ENCODE assay signal across 9 mouse cellular contexts in genomic region chr11:18581078-18581800, GRCm38 (mm10).
DNase-seq lines count a peak whose midpoint lies in the region; ATAC-seq lines count a peak whose summit lies in the region.
"Had no signal": no experiment of that assay in that cellular context is flagged by ENCODE, and none has a peak within 500 bp of the region (broad histone marks: within the 10 kb centered on the region; RNA-seq: fewer than 3 reads in every experiment).

No protein-coding gene starts in this region.

- no peak for DNase-seq in forebrain, embryonic 11.5 days (ENCODE audit: low spot score)
- DNase-seq in midbrain, embryonic 14.5 days = peak; percentile 23
- peak; percentile 6 for DNase-seq in lung, postnatal 14 days
- DNase-seq in urinary bladder, postnatal 10 days (ENCODE audit: low spot score) = no peak
- DNase-seq in frontal cortex, postnatal 14 days (ENCODE audit: low spot score in 2 of 2) = no peak

- peak; percentile 83 for ATAC-seq in forebrain, embryonic 15.5 days (replicated peaks)
- no peak for ATAC-seq in forebrain, embryonic 11.5 days (replicated peaks; ENCODE audit: low FRiP score)
- ATAC-seq in midbrain, embryonic 14.5 days (ENCODE audit: low FRiP score, low TSS enrichment) = 0 out of 2 replicates have a peak, but pooled peaks have one; percentile 12
- no peak for ATAC-seq in midbrain, embryonic 13.5 days
- ATAC-seq in heart, embryonic 15.5 days (replicated peaks; ENCODE audit: insufficient number of reproducible peaks, insufficient read depth, low FRiP score, low read depth) = no peak; the same call in 1 of the 2 replicates

- no peak overlapping the region for H3K4me3 ChIP-seq in forebrain, embryonic 15.5 days
- no peak overlapping the region for H3K4me3 ChIP-seq in forebrain, embryonic 11.5 days (ENCODE audit: low read depth, low read length)
- H3K4me3 ChIP-seq in midbrain, embryonic 14.5 days (replicated peaks; ENCODE audit: low read depth, low read length) = no peak overlapping the region
- H3K4me3 ChIP-seq in midbrain, embryonic 13.5 days (replicated peaks) = no peak overlapping the region
- H3K4me3 ChIP-seq in heart, embryonic 15.5 days = no peak overlapping the region
- H3K4me3 ChIP-seq: embryonic facial prominence, embryonic 15.5 days had no signal

- H3K4me1 ChIP-seq in forebrain, embryonic 15.5 days = peaks cover 8% of the 10 kb centered on the region
- H3K4me1 ChIP-seq in forebrain, embryonic 11.5 days (replicated peaks; ENCODE audit: control insufficient read depth, insufficient read depth, low read length) = no peaks in the 10 kb centered on the region
- H3K4me1 ChIP-seq in midbrain, embryonic 14.5 days (ENCODE audit: control insufficient read depth, insufficient read depth, low read length) = no peaks in the 10 kb centered on the region
- no peaks in the 10 kb centered on the region for H3K4me1 ChIP-seq in midbrain, embryonic 13.5 days (replicated peaks)
- H3K4me1 ChIP-seq in heart, embryonic 15.5 days (replicated peaks) = peaks cover 18% of the 10 kb centered on the region
- H3K4me1 ChIP-seq: embryonic facial prominence, embryonic 15.5 days had no signal

- H3K4me2 ChIP-seq in forebrain, embryonic 15.5 days (replicated peaks) = no peak overlapping the region
- no peak overlapping the region for H3K4me2 ChIP-seq in forebrain, embryonic 11.5 days (ENCODE audit: low read depth, low read length, severe bottlenecking)
- H3K4me2 ChIP-seq in midbrain, embryonic 14.5 days (ENCODE audit: low read length) = no peak overlapping the region
- no peak overlapping the region for H3K4me2 ChIP-seq in midbrain, embryonic 13.5 days (replicated peaks)
- no peak overlapping the region for H3K4me2 ChIP-seq in heart, embryonic 15.5 days
- H3K4me2 ChIP-seq: embryonic facial prominence, embryonic 15.5 days had no signal

- H3K27ac ChIP-seq in forebrain, embryonic 15.5 days (replicated peaks) = peak overlapping the region; percentile 3; the same call in 1 of the 2 replicates
- no peak overlapping the region for H3K27ac ChIP-seq in forebrain, embryonic 11.5 days (ENCODE audit: low read depth, low read length)
- H3K27ac ChIP-seq in midbrain, embryonic 14.5 days (replicated peaks; ENCODE audit: low read depth, low read length) = no peak overlapping the region
- H3K27ac ChIP-seq in midbrain, embryonic 13.5 days = no peak overlapping the region
- peak overlapping the region; percentile 47; the same call in 1 of the 2 replicates for H3K27ac ChIP-seq in heart, embryonic 15.5 days
- H3K27ac ChIP-seq: embryonic facial prominence, embryonic 15.5 days had no signal

- H3K27me3 ChIP-seq in forebrain, embryonic 15.5 days = no peaks in the 10 kb centered on the region
- no peaks in the 10 kb centered on the region for H3K27me3 ChIP-seq in forebrain, embryonic 11.5 days (ENCODE audit: control insufficient read depth, insufficient read depth, low read length)
- H3K27me3 ChIP-seq in midbrain, embryonic 14.5 days (ENCODE audit: control insufficient read depth, insufficient read depth, low read length) = no peaks in the 10 kb centered on the region
- H3K27me3 ChIP-seq in midbrain, embryonic 13.5 days = no peaks in the 10 kb centered on the region
- no peaks in the 10 kb centered on the region for H3K27me3 ChIP-seq in heart, embryonic 15.5 days
- H3K27me3 ChIP-seq: embryonic facial prominence, embryonic 15.5 days had no signal

- H3K9me3 ChIP-seq in forebrain, embryonic 15.5 days = no peaks in the 10 kb centered on the region
- H3K9me3 ChIP-seq in forebrain, embryonic 11.5 days (ENCODE audit: control insufficient read depth, low read length) = no peaks in the 10 kb centered on the region
- no peaks in the 10 kb centered on the region for H3K9me3 ChIP-seq in midbrain, embryonic 14.5 days (ENCODE audit: control insufficient read depth, low read length)
- no peaks in the 10 kb centered on the region for H3K9me3 ChIP-seq in midbrain, embryonic 13.5 days
- no peaks in the 10 kb centered on the region for H3K9me3 ChIP-seq in heart, embryonic 15.5 days (replicated peaks)
- H3K9me3 ChIP-seq: embryonic facial prominence, embryonic 15.5 days had no signal

- H3K9ac ChIP-seq in forebrain, embryonic 15.5 days (replicated peaks) = no peak overlapping the region
- no peak overlapping the region for H3K9ac ChIP-seq in forebrain, embryonic 11.5 days (ENCODE audit: low read length)
- no peak overlapping the region for H3K9ac ChIP-seq in midbrain, embryonic 14.5 days (replicated peaks; ENCODE audit: low read length)
- H3K9ac ChIP-seq in midbrain, embryonic 13.5 days (replicated peaks) = no peak overlapping the region
- H3K9ac ChIP-seq in heart, embryonic 15.5 days = no peak overlapping the region
- H3K9ac ChIP-seq: embryonic facial prominence, embryonic 15.5 days had no signal

- no peaks in the 10 kb centered on the region for H3K36me3 ChIP-seq in forebrain, embryonic 15.5 days
- H3K36me3 ChIP-seq in forebrain, embryonic 11.5 days (ENCODE audit: control insufficient read depth, insufficient read depth, low read length) = no peaks in the 10 kb centered on the region
- H3K36me3 ChIP-seq in midbrain, embryonic 14.5 days (ENCODE audit: control insufficient read depth, insufficient read depth, low read length) = no peaks in the 10 kb centered on the region
- no peaks in the 10 kb centered on the region for H3K36me3 ChIP-seq in midbrain, embryonic 13.5 days
- H3K36me3 ChIP-seq in heart, embryonic 15.5 days = no peaks in the 10 kb centered on the region
- H3K36me3 ChIP-seq: embryonic facial prominence, embryonic 15.5 days had no signal

- 57% methylated on average over 8 of the region's 8 CpGs for WGBS in forebrain, embryonic 15.5 days
- 94% methylated on average over 8 of the region's 8 CpGs for WGBS in forebrain, embryonic 11.5 days
- 88% methylated on average over 8 of the region's 8 CpGs for WGBS in midbrain, embryonic 14.5 days
- 90% methylated on average over 8 of the region's 8 CpGs for WGBS in midbrain, embryonic 13.5 days
- 56% methylated on average over 8 of the region's 8 CpGs for WGBS in heart, embryonic 15.5 days

Comparison
In these comparisons a context has a peak if more than half of its experiments do, and no peak if none do; other contexts are left out.
1. ATAC-seq: peak in forebrain, embryonic 15.5 days (single experiment) and midbrain, embryonic 14.5 days (single experiment); none in forebrain, embryonic 11.5 days (single experiment), midbrain, embryonic 13.5 days (single experiment) and heart, embryonic 15.5 days (single experiment).
2. H3K27ac ChIP-seq: peak in forebrain, embryonic 15.5 days (single experiment) and heart, embryonic 15.5 days (single experiment); none in forebrain, embryonic 11.5 days (single experiment), midbrain, embryonic 14.5 days (single experiment) and midbrain, embryonic 13.5 days (single experiment).
3. DNase-seq: peak in midbrain, embryonic 14.5 days (single experiment) and lung, postnatal 14 days (single experiment); none in forebrain, embryonic 11.5 days (single experiment), urinary bladder, postnatal 10 days (single experiment) and frontal cortex, postnatal 14 days (0 of 2).